Mouse (Mus musculus): ENCODE data around the gene Ebf1. TPM values are rescaled to one million over a fixed set of nuclear protein-coding genes. Genes with fewer than 3 reads are reported as not detected.

The Ebf1 gene
- polyA plus RNA-seq, 1 experiment from 2014 or later, result 7.6 TPM

DNA sequence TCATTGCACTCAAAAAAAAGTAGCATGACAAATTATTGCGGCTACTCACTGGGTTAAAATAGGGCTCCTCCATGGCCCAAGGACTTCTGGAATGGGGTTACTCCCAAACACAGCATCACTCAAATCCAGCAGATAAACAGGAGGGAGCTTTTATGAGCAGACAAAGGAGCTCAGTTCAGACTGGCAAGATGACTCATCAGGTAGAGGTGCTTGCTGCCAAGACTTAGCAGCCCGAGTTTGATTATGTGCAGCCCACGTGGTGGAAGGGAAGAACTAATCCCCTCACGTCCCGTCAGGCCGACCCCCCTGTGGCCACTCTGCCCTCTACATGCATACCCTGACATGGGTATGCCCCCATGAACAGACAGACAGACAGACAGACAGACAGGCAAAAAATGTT is 285.0 kb downstream of the Ebf1 start:
- H3K4me3 ChIP-seq, result no peak overlapping the region
- H3K36me3 ChIP-seq, result no peaks in the 10 kb centered on the region
- H3K27ac ChIP-seq, result no peak overlapping the region
- 55% methylated on average over 6 of the region's 6 CpGs for WGBS
- no peaks in the 10 kb centered on the region for H3K27me3 ChIP-seq (ENCODE audit: insufficient read depth, poor library complexity, severe bottlenecking)
- no peak for DNase-seq (ENCODE audit: low spot score)
- H3K9me3 ChIP-seq, result no peaks in the 10 kb centered on the region
- peaks cover 6% of the 10 kb centered on the region; the same call in 1 of the 2 replicates for H3K4me1 ChIP-seq

DNA sequence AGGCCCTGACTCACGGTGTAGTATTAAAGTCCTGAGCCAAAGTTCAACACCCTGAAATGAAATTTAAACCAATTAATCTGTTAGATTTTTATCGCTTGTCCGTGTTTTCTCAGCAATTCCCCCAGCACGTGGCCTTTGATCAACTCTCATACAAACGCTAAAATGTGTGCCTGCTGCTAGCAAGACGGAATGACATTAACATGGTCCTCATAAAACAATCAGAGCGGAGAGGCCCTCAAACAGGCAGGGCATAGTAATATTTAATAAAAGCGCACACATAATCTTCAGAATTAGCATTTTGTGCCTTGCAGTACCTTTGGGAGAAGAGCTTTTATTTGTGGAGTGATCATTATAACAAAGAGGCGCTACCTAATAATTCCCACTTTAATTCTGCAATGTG is 287.0 kb downstream of the Ebf1 start:
- H3K27ac ChIP-seq, result no peak overlapping the region
- no peaks in the 10 kb centered on the region for H3K36me3 ChIP-seq
- H3K4me1 ChIP-seq, result peaks cover 3% of the 10 kb centered on the region; the same call in 1 of the 2 replicates
- H3K27me3 ChIP-seq (ENCODE audit: insufficient read depth, poor library complexity, severe bottlenecking), result no peaks in the 10 kb centered on the region
- no peak overlapping the region for H3K4me3 ChIP-seq
- 82% methylated on average over 9 of the region's 9 CpGs for WGBS
- no peak for DNase-seq (ENCODE audit: low spot score)
- H3K9me3 ChIP-seq, result no peaks in the 10 kb centered on the region

DNA sequence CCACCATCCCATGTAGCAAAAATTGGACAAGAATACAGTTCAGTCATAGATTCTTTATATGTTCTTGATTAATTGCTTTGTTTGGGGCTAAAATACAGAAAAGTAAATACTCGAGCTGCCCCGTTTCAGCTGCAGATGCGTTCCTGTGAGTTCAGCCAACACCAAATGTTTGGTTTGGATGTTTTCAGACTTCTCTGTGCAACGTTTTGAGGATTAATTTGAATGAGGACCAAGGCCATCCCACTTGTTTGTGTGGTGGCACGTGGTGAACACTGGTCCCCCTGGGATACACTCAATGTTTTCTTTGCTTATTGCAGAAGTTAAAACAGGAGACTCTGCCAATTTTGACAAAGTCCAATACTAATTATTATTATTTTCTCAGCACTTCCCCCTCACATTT is 289.3 kb downstream of the Ebf1 start:
- DNase-seq (ENCODE audit: low spot score), result no peak
- Histone ChIP-seq H3K9me3 (no peaks in the 10 kb centered on the region), H3K27ac (no peak overlapping the region), H3K4me3 (no peak overlapping the region), H3K27me3 (ENCODE audit: insufficient read depth, poor library complexity, severe bottlenecking) (no peaks in the 10 kb centered on the region), H3K4me1 (peaks cover 14% of the 10 kb centered on the region), H3K36me3 (no peaks in the 10 kb centered on the region)
- 74% methylated on average over 5 of the region's 5 CpGs for WGBS

DNA sequence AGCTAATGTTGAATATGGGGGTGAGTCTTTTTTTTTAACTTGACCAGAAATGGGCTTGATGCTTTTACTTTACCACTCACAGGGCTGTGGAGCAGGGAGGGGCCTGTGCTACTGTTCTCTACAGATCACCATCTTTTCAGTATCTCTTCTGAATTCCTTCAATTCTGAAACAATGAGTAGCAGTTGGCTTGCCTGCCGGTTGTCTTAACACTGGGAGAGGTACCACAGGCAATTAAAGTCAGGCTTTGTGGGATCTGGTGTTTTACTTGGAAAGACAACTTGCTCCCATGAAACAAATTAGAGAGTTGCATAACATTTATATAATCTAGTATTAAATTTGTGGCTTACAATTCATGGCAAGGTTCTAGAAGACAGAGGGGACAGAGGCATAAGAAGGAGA is 294.6 kb downstream of the Ebf1 start:
- no peaks in the 10 kb centered on the region for H3K9me3 ChIP-seq
- 56% methylated on average over 1 of the region's 1 CpGs for WGBS
- H3K36me3 ChIP-seq, result no peaks in the 10 kb centered on the region
- H3K4me1 ChIP-seq, result peaks cover 16% of the 10 kb centered on the region
- H3K27me3 ChIP-seq (ENCODE audit: insufficient read depth, poor library complexity, severe bottlenecking), result no peaks in the 10 kb centered on the region
- DNase-seq (ENCODE audit: low spot score), result no peak
- no peak overlapping the region for H3K27ac ChIP-seq
- no peak overlapping the region for H3K4me3 ChIP-seq

DNA sequence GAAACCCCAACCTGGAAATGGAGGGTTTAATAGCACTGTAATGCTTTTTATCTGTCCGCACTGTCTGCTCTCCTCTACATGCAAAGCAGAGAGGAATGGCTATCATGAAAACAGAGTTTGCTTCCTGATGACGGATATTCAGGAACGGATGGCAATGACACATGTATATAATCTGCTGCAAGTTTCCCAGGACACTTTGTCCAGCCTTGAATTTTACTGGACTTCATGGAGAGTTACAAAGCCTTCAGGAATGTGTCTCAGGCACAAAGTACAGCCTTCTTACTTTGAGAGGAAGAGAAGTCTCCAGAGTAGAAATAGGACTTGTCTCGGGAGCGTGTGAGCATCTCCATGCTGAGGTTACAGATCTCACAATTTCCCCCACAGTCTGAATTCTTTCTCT is 296.7 kb downstream of the Ebf1 start:
- 69% methylated on average over 5 of the region's 5 CpGs for whole genome bisulfite sequencing

DNA sequence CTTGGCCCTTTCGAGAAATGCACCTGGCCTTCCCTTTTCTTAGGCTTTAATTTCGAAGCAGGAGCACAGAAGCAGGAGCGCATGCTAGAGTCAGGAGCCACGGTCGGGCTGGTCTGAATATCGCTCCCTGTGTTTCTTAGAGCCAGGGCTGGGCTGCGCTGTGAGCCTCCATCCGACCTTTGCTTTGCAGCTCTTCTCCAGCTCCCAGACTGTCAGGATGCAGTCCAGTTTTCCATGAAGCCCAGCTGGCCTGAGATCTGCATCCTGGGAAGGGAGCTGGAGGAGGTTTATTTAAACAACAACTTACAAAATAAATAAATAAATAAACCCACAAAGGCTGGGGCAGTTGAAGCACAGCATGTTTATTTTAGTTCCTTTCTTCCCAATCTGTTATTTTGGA is 299.9 kb downstream of the Ebf1 start:
- DNase-seq (ENCODE audit: low spot score), result no peak
- Histone ChIP-seq H3K4me3 (no peak overlapping the region), H3K4me1 (peaks cover 4% of the 10 kb centered on the region; the same call in 1 of the 2 replicates), H3K36me3 (no peaks in the 10 kb centered on the region), H3K27ac (no peak overlapping the region), H3K27me3 (ENCODE audit: insufficient read depth, poor library complexity, severe bottlenecking) (no peaks in the 10 kb centered on the region), H3K9me3 (no peaks in the 10 kb centered on the region)
- WGBS, result 57% methylated on average over 8 of the region's 8 CpGs

More for the DNA sequence above, 296.7 kb downstream of the Ebf1 start:
- Histone ChIP-seq H3K27me3 (ENCODE audit: insufficient read depth, poor library complexity, severe bottlenecking) (no peaks in the 10 kb centered on the region), H3K4me1 (peaks cover 16% of the 10 kb centered on the region), H3K36me3 (no peaks in the 10 kb centered on the region), H3K27ac (no peak overlapping the region), H3K9me3 (no peaks in the 10 kb centered on the region), H3K4me3 (no peak overlapping the region)
- DNase-seq (ENCODE audit: low spot score), result no peak

DNA sequence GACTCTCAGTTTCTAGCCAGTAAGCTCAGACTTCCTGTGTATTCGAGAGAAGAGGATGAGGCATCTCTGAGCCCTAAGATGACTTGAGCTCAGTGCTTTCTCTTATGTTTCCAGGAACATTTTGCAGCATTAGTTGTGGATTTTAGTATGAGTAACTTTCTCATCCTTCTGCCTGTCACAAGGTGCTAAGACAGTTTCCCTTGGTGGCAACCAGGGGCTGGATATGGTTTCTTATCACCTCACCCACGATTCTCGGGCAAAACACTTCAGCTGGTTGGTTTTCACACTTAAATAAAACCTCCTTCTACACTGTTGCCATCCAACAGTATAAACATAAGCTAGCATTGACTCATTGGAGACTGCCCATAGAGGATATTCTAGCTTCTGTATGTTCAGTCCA is 306.0 kb downstream of the Ebf1 start:
- Histone ChIP-seq H3K27ac (no peak overlapping the region), H3K36me3 (no peaks in the 10 kb centered on the region), H3K4me3 (no peak overlapping the region), H3K4me1 (peaks cover 13% of the 10 kb centered on the region), H3K27me3 (ENCODE audit: insufficient read depth, poor library complexity, severe bottlenecking) (no peaks in the 10 kb centered on the region), H3K9me3 (no peaks in the 10 kb centered on the region)
- 50% methylated on average over 3 of the region's 3 CpGs for WGBS
- DNase-seq (ENCODE audit: low spot score), result no peak

DNA sequence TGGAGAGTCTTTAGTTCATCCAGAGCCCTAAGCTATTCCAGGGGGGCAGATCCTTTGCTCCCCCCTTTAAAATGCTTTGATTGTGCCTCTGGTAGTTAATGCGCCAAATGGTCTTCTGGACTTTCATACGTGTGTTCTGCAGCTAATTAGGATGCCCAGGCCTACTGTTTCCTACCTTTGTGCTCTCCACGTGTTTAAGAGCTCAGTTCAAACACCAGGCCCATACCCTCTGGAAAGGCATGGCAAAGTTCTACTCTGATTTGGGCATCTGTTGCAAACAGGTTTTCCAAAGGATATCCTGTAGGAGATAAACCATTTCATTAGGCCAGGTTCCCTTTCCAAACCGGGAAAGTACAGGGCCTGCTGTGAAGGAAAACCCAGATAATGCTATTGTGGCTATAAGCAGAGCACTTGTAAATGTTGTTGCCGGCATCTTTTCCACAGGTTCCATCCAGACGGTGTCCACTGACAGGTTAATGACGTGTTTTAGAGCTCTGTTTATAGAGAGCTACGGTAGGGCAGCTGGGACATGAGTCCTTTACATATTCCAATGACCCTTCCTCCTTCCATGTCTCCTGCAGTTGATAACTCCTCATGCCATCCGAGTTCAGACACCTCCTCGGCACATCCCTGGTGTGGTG is 306.9 kb downstream of the Ebf1 start:
- Histone ChIP-seq H3K4me1 (peaks cover 13% of the 10 kb centered on the region), H3K36me3 (no peaks in the 10 kb centered on the region), H3K27me3 (ENCODE audit: insufficient read depth, poor library complexity, severe bottlenecking) (no peaks in the 10 kb centered on the region), H3K9me3 (no peaks in the 10 kb centered on the region), H3K4me3 (no peak overlapping the region), H3K27ac (no peak overlapping the region)
- WGBS, result 52% methylated on average over 10 of the region's 10 CpGs
- DNase-seq (ENCODE audit: low spot score), result no peak

DNA sequence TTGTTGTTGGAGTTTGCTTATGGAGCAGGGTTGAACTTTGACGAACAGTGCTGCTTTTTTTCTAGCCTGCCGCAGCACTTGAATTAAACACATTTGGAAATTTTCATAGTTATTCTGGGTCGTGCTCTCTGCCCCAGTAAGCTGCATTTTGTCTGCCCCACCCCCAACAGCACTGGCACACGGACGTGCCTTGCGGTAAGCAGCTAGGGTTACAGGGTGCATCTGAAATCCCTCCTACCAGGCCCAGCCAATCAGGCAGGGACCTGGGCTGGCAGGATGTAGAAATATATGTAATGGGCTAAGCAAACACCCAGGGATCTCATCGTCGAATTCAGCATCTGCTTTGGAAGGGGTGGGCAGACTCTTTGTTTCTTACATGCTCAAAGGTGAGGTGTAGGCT is 307.8 kb downstream of the Ebf1 start:
- H3K27me3 ChIP-seq (ENCODE audit: insufficient read depth, poor library complexity, severe bottlenecking), result no peaks in the 10 kb centered on the region
- H3K9me3 ChIP-seq, result no peaks in the 10 kb centered on the region
- no peak overlapping the region for H3K27ac ChIP-seq
- no peak overlapping the region for H3K4me3 ChIP-seq
- WGBS, result 35% methylated on average over 8 of the region's 8 CpGs
- H3K36me3 ChIP-seq, result no peaks in the 10 kb centered on the region
- DNase-seq (ENCODE audit: low spot score), result no peak
- peaks cover 13% of the 10 kb centered on the region for H3K4me1 ChIP-seq

DNA sequence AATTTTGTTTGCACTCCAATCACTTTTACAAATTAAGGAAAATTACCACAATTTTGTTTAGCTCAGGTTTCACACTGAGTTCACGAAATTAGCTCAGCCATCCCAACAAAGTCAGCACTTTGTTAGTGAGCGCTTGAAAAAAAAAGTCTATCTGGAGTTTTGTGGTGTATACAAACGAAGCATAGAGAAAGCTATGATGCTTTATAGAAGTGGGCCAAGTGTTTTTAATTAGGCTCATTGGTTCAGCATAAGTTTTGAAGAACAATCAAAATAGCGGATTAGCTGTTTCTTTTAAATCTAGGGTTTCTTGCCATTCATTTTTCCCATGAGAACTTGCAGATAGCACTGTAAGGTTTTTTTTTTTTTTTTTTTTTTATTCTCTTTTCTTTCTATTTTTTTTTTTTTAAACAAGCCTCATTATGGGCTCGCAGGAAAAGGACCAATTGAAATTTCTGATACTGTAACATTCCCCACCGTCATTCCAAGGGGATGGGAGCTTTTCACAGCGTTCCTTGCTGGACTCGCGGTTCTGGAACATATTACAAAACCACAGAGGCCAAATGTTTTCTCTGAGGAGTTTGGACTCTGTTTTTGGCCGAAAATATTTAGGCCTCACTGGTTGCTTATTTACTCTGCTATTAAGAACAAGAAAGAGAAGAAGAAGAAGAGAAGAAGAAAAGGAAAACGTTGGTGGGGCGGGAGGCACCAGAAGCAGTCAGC is 308.8 kb downstream of the Ebf1 start:
- Histone ChIP-seq H3K9me3 (no peaks in the 10 kb centered on the region), H3K4me3 (no peak overlapping the region), H3K36me3 (no peaks in the 10 kb centered on the region), H3K4me1 (peaks cover 13% of the 10 kb centered on the region), H3K27ac (no peak overlapping the region), H3K27me3 (ENCODE audit: insufficient read depth, poor library complexity, severe bottlenecking) (no peaks in the 10 kb centered on the region)
- DNase-seq (ENCODE audit: low spot score), result no peak
- WGBS, result 85% methylated on average over 12 of the region's 12 CpGs

DNA sequence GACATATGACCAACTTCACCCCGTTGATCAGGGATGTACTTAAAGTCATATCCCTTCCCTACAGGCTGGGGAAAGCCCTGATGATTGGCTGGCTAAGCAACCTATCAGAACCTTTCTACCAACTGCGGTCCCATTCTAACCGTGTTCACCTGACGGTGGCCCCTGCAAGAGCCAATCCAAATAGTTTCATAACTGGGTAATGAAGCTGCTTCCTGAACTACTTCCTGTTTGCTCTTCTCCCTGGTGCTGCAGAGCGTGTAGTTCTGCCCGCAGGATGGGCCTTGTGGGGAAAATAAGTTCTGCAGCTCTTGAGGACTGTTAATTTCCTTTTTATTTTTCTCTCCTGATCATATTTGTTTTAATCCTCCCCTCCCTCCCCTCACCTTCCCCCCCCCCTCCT is 311.3 kb downstream of the Ebf1 start:
- Histone ChIP-seq H3K27me3 (ENCODE audit: insufficient read depth, poor library complexity, severe bottlenecking) (no peaks in the 10 kb centered on the region), H3K4me3 (no peak overlapping the region), H3K4me1 (peaks cover 13% of the 10 kb centered on the region), H3K36me3 (no peaks in the 10 kb centered on the region), H3K27ac (no peak overlapping the region), H3K9me3 (no peaks in the 10 kb centered on the region)
- 89% methylated on average over 6 of the region's 6 CpGs for WGBS
- DNase-seq (ENCODE audit: low spot score), result no peak

DNA sequence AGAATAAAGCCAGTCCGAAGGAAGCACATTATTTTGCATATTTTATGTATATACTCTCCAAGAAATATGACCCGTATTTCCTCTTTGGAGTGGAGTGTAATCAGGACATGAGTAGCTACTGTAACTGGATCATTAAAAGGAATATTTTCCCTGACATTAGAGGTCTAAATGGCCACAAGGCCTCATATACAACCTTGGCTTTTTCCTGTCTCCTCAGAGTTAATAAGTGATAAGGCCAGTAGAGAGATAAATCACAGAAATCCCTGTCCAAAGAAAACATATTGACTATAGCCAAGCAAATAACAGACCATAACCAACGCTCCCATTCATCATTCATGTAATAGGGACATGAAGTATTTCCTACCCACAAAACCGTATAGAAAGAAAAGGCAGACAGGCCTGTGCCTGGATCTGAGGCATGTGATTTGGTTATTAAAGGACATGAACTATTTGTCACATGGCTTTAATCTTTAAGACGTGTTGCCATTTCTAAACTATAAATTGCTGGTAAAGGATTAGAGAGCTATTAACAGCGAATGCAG is 315.9 kb downstream of the Ebf1 start:
- H3K36me3 ChIP-seq, result no peaks in the 10 kb centered on the region
- no peaks in the 10 kb centered on the region for H3K4me1 ChIP-seq
- H3K9me3 ChIP-seq, result no peaks in the 10 kb centered on the region
- no peak overlapping the region for H3K27ac ChIP-seq
- no peaks in the 10 kb centered on the region for H3K27me3 ChIP-seq (ENCODE audit: insufficient read depth, poor library complexity, severe bottlenecking)
- DNase-seq (ENCODE audit: low spot score), result no peak
- no peak overlapping the region for H3K4me3 ChIP-seq
- WGBS, result 81% methylated on average over 6 of the region's 6 CpGs

DNA sequence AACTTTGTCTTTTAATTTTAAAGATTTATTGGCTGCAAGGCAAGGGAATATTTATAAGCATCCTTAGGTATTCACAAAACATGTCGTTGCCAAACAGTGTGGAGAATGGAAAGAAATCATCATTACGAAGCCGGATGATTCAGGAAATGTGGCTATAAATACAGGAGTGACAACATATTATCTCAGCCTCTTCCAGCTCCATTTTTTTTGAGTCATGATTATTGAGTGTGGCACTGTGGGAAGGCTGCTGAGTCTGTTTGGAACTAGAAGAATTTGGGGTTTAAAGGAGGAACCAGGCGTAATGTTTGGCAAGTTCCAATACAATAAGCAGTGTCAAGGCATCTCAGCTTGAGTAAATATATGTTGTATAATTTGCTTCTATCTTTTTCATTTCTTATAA is 326.7 kb downstream of the Ebf1 start:
- no peaks in the 10 kb centered on the region for H3K4me1 ChIP-seq
- WGBS, result 89% methylated on average over 4 of the region's 4 CpGs
- DNase-seq (ENCODE audit: low spot score), result no peak

More for the DNA sequence above, 326.7 kb downstream of the Ebf1 start:
- H3K27me3 ChIP-seq (ENCODE audit: insufficient read depth, poor library complexity, severe bottlenecking), result no peaks in the 10 kb centered on the region
- H3K27ac ChIP-seq, result no peak overlapping the region
- H3K9me3 ChIP-seq, result no peaks in the 10 kb centered on the region
- H3K4me3 ChIP-seq, result no peak overlapping the region
- H3K36me3 ChIP-seq, result no peaks in the 10 kb centered on the region

All from heart, embryonic 10.5 days (tissue).